Mouse (Mus musculus) limb, embryonic 13.5 days (tissue): ENCODE results near the gene Krt23. TPM values are rescaled to one million over a fixed set of nuclear protein-coding genes. Genes with fewer than 3 reads are reported as not detected.

ENCODE experiments used
- ATAC-seq: fragments of 200-750 bp; cut with Nextera tagmentation; 2 replicates; pipeline ENCODE4 v1.8.0; 2017; ENCODE audit warnings: low read depth, moderate number of reproducible peaks, moderate TSS enrichment; ENCODE audit not compliant: low FRiP score
- H3K27ac ChIP-seq: fragments of 300-500 bp; sonication (generic); 2 replicates; pipeline ENCODE4 v1.5.1; 2015; ENCODE audit warnings: inconsistent platforms, mild to moderate bottlenecking, moderate library complexity
- H3K27me3 ChIP-seq: fragments of 300-500 bp; sonication (generic); 2 replicates; pipeline ENCODE4 v1.6.1; 2015; ENCODE audit warnings: mild to moderate bottlenecking, inconsistent platforms
- H3K36me3 ChIP-seq: fragments of 300-500 bp; sonication (generic); 2 replicates; pipeline ENCODE4 v1.6.1; 2015; ENCODE audit warnings: inconsistent platforms, mild to moderate bottlenecking, moderate library complexity
- H3K4me1 ChIP-seq: fragments of 300-500 bp; sonication (generic); 2 replicates; pipeline ENCODE4 v1.6.1; 2015; ENCODE audit warnings: inconsistent platforms
- H3K4me2 ChIP-seq: fragments of 300-500 bp; sonication (generic); replicated peaks from 2 replicates; pipeline ENCODE4 v1.6.1; 2015; ENCODE audit warnings: inconsistent platforms, mild to moderate bottlenecking, moderate library complexity
- H3K4me3 ChIP-seq: fragments of 300-500 bp; sonication (generic); 2 replicates; pipeline ENCODE4 v1.5.1; 2015; ENCODE audit warnings: moderate library complexity, mild to moderate bottlenecking, inconsistent platforms
- H3K9ac ChIP-seq: fragments of 300-500 bp; sonication (generic); 2 replicates; pipeline ENCODE4 v1.6.1; 2015; ENCODE audit warnings: mild to moderate bottlenecking, inconsistent platforms
- H3K9me3 ChIP-seq: fragments of 300-500 bp; sonication (generic); 2 replicates; pipeline ENCODE4 v1.6.1; 2016; ENCODE audit warnings: inconsistent platforms
- WGBS: fragments of 180-500 bp; shearing (Covaris S2); methylation state at CpG from one replicate; pipeline ENCODE4 v1.1.7; 2015; 5-methylcytosine and 5-hydroxymethylcytosine counted together
- polyA plus RNA-seq: library from polyadenylated mRNA; unstranded; fragments of >200 nt; fragmentation: Nextera tagmentation; extraction: Ambion mirVana; gene quantifications from 2 replicates; pipeline ENCODE4 v1.2.1, GENCODE M21; 2015

The Krt23 gene
- polyA plus RNA-seq, 1 experiment from 2014 or later, result 0.33 TPM

DNA sequence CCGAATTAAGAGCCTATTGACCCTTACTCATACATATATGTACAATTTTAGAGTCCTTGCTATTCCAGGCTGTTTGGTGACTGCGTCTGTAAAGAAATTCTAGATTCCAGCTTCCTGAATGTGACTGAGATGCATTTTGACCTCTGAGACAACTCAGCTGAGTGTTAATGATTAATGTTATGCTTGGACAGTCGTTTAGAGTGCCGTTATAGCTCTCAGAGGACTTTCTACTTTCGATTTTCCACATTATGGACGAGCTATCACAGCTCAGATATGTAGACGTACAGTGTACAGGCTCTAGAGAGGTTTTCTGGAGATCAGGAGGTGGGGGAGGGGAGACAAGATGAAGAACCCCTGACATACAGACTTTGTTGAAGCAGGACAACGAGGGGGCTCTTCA lies 51.7 kb downstream of the Krt23 start:
- Histone ChIP-seq H3K4me2 (no peak overlapping the region), H3K27ac (no peak overlapping the region), H3K27me3 (no peaks in the 10 kb centered on the region), H3K4me1 (no peaks in the 10 kb centered on the region), H3K4me3 (no peak overlapping the region), H3K9me3 (no peaks in the 10 kb centered on the region), H3K36me3 (no peaks in the 10 kb centered on the region), H3K9ac (no peak overlapping the region)
- no peak for ATAC-seq
- 70% methylated on average over 8 of the region's 8 CpGs for WGBS

- WGBS, result 62% methylated on average over 10 of the region's 10 CpGs
Observed at GRCm38 (mm10) chr11:99439465-99439864, 53.5 kb downstream of the Krt23 start.

DNA sequence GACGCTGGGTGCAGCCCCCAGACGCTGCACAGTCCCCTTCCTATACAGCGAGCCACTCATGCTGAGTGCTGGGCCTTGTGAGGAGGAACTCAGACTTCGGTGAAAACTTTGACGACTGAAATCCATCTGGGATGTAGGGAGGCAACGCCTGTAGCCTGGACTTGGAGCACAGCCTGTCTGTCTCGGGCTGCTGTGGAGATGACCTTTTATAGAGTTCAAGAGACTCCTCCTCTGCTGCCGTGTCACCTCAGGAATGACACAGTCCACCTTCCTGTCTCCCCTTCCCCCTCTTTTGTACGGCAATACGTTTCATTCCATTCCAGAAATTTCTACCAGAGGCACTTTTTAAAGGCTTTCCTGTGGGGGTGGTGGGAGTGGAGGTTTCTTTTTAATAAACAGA lies 55.0 kb downstream of the Krt23 start, which contains the start of gene Krt20:
Krt20 (minus strand) TSS at position 179 of the 400 bp plus-strand sequence.
- no peak within 1 kb of the TSS for H3K4me2 ChIP-seq
- ATAC-seq, result no peak
- H3K4me3 ChIP-seq, result no peak within 1 kb of the TSS
- 37% methylated on average over 10 of the region's 10 CpGs for WGBS
- no peaks in the 10 kb centered on the region for H3K36me3 ChIP-seq
- H3K27ac ChIP-seq, result no peak within 1 kb of the TSS
- H3K9me3 ChIP-seq, result no peaks in the 10 kb centered on the region
- H3K4me1 ChIP-seq, result no peaks in the 10 kb centered on the region
- H3K27me3 ChIP-seq, result no peaks in the 10 kb centered on the region
- no peak within 1 kb of the TSS for H3K9ac ChIP-seq

More at GRCm38 (mm10) chr11:99439465-99439864, 53.5 kb downstream of the Krt23 start:
- Histone ChIP-seq H3K9me3 (no peaks in the 10 kb centered on the region), H3K9ac (no peak overlapping the region), H3K4me1 (no peaks in the 10 kb centered on the region), H3K36me3 (no peaks in the 10 kb centered on the region), H3K4me3 (no peak overlapping the region), H3K27ac (no peak overlapping the region), H3K27me3 (no peaks in the 10 kb centered on the region), H3K4me2 (no peak overlapping the region)
- ATAC-seq, result no peak

- no peak overlapping the region for H3K27ac ChIP-seq
- no peaks in the 10 kb centered on the region for H3K9me3 ChIP-seq
- H3K27me3 ChIP-seq, result no peaks in the 10 kb centered on the region
- H3K4me3 ChIP-seq, result no peak overlapping the region
- no peaks in the 10 kb centered on the region for H3K4me1 ChIP-seq
- no peak overlapping the region for H3K9ac ChIP-seq
- WGBS, result 80% methylated on average over 4 of the region's 4 CpGs
- no peak overlapping the region for H3K4me2 ChIP-seq
- no peak for ATAC-seq
- H3K36me3 ChIP-seq, result no peaks in the 10 kb centered on the region
Observed at GRCm38 (mm10) chr11:99436625-99437024, 56.3 kb downstream of the Krt23 start.

GRCm38 (mm10) chr11:99430670-99431069 lies 62.3 kb downstream of the Krt23 start:
- no peak for ATAC-seq

More at GRCm38 (mm10) chr11:99430670-99431069, 62.3 kb downstream of the Krt23 start:
- Histone ChIP-seq H3K9ac (no peak overlapping the region), H3K27ac (no peak overlapping the region), H3K9me3 (no peaks in the 10 kb centered on the region), H3K4me3 (no peak overlapping the region), H3K27me3 (no peaks in the 10 kb centered on the region), H3K36me3 (no peaks in the 10 kb centered on the region), H3K4me2 (no peak overlapping the region), H3K4me1 (no peaks in the 10 kb centered on the region)
- WGBS, result 53% methylated on average over 12 of the region's 12 CpGs

Other genes starting within 250 kb of the Krt23 start
- 0.17 and 0.24 TPM in 2 replicates for gene Krt222, start 249.1 kb downstream of the Krt23 start, polyA plus RNA-seq
- gene Krt24, start 207.9 kb downstream of the Krt23 start, polyA plus RNA-seq, result 0.78 and 1.1 TPM in 2 replicates
- not detected in 2 replicates for gene Krt25, start 170.2 kb downstream of the Krt23 start, polyA plus RNA-seq
- not detected in 2 replicates for gene Krt26, start 155.2 kb downstream of the Krt23 start, polyA plus RNA-seq
- gene Krt27, start 142.0 kb downstream of the Krt23 start, polyA plus RNA-seq, result not detected in 2 replicates
- gene Krt28, start 118.2 kb downstream of the Krt23 start, polyA plus RNA-seq, result 0.19 and 0.20 TPM in 2 replicates
- gene Krt10, start 103.8 kb downstream of the Krt23 start, polyA plus RNA-seq, result 29.7 and 30.8 TPM in 2 replicates
- not detected in 2 replicates for gene Krt12, start 70.9 kb downstream of the Krt23 start, polyA plus RNA-seq
- gene Krt20, start 55.0 kb downstream of the Krt23 start, polyA plus RNA-seq, result 0.34 and 0.47 TPM in 2 replicates
- not detected in 2 replicates for gene Krt39, start 28.2 kb upstream of the Krt23 start, polyA plus RNA-seq
- not detected in 2 replicates for gene Krt40, start 50.0 kb upstream of the Krt23 start, polyA plus RNA-seq
- not detected in 2 replicates for gene Krtap3-3, start 57.7 kb upstream of the Krt23 start, polyA plus RNA-seq
- not detected in 2 replicates for gene Krtap3-2, start 63.7 kb upstream of the Krt23 start, polyA plus RNA-seq
- not detected in 2 replicates for gene Gm11939, start 66.3 kb upstream of the Krt23 start, polyA plus RNA-seq
- gene Krtap3-1, start 73.5 kb upstream of the Krt23 start, polyA plus RNA-seq, result not detected in 2 replicates
- not detected in 2 replicates for gene Krtap1-5, start 87.9 kb upstream of the Krt23 start, polyA plus RNA-seq
- gene Krtap1-4, start 90.5 kb upstream of the Krt23 start, polyA plus RNA-seq, result not detected in 2 replicates
- not detected in 2 replicates for gene Krtap1-3, start 98.2 kb upstream of the Krt23 start, polyA plus RNA-seq
- gene Krtap9-3, start 105.0 kb upstream of the Krt23 start, polyA plus RNA-seq, result not detected in 2 replicates
- gene Gm11938, start 110.2 kb upstream of the Krt23 start, polyA plus RNA-seq, result not detected in 2 replicates
- gene Gm11937, start 117.1 kb upstream of the Krt23 start, polyA plus RNA-seq, result not detected in 2 replicates
- gene Krtap2-4, start 121.7 kb upstream of the Krt23 start, polyA plus RNA-seq, result not detected in 2 replicates
- gene Gm11562, start 127.3 kb upstream of the Krt23 start, polyA plus RNA-seq, result not detected in 2 replicates
- not detected in 2 replicates for gene Krtap4-1, start 135.1 kb upstream of the Krt23 start, polyA plus RNA-seq
- gene Krtap4-2, start 141.9 kb upstream of the Krt23 start, polyA plus RNA-seq, result not detected in 2 replicates
- gene Krtap4-7, start 151.0 kb upstream of the Krt23 start, polyA plus RNA-seq, result not detected in 2 replicates
- gene Gm11555, start 157.1 kb upstream of the Krt23 start, polyA plus RNA-seq, result not detected in 2 replicates
- gene Gm11563, start 165.8 kb upstream of the Krt23 start, polyA plus RNA-seq, result not detected in 2 replicates
- gene Krtap4-6, start 172.8 kb upstream of the Krt23 start, polyA plus RNA-seq, result not detected in 2 replicates
- gene Gm14190, start 197.6 kb upstream of the Krt23 start, polyA plus RNA-seq, result not detected in 2 replicates
- not detected in 2 replicates for gene Gm14180, start 241.2 kb upstream of the Krt23 start, polyA plus RNA-seq